In the genomic region with DNA sequence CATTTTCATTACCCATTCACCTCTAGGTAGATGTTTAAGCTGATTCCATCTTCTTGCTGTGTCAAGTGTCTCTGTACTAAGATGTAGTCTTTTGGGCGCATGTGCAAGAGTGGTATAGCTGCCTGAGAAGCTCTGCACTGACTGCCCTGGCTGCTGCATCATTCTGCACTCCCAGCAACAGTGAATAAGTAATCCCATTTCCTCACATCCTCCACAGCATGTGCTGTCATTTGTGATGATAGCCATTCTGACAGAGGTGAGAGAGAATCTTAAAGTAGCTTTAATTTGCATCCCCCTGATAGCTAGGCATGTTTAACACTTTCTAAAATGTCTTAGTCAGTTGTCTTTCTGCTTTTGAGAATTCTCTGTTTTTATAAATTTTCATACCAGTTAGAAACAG, we compare ENCODE assay signal across 27 mouse cellular contexts.
DNase-seq lines count a peak whose midpoint lies in the region; ATAC-seq lines count a peak whose summit lies in the region.
"Had no signal": no experiment of that assay in that cellular context is flagged by ENCODE, and none has a peak within 500 bp of the region (broad histone marks: within the 10 kb centered on the region; RNA-seq: fewer than 3 reads in every experiment).

No protein-coding gene starts in this region.

- intact Hi-C loops in heart, postnatal 25 days (cut with DNase I), result no loop called here

- 0 out of 2 replicates have a peak, but pooled peaks have one; percentile 52 for ATAC-seq in forebrain, embryonic 16.5 days
- no peak for ATAC-seq in forebrain, embryonic 12.5 days (ENCODE audit: low FRiP score)
- ATAC-seq: inflammation-experienced regulatory T-cells, adult 6 months; midbrain, embryonic 13.5 days had no signal

- no peaks in the 10 kb centered on the region for H3K27me3 ChIP-seq in forebrain, embryonic 16.5 days (replicated peaks; ENCODE audit: control insufficient read depth, insufficient read depth, low read length)
- H3K27me3 ChIP-seq in forebrain, embryonic 12.5 days, result no peaks in the 10 kb centered on the region
- H3K27me3 ChIP-seq: embryonic facial prominence, embryonic 15.5 days; hindbrain, embryonic 13.5 days; liver, embryonic 15.5 days; lung, embryonic 15.5 days; megakaryocyte, embryonic 14.5 days; midbrain, embryonic 13.5 days; neural tube, embryonic 12.5 days; stomach, embryonic 15.5 days had no signal

- no peak overlapping the region for H3K27ac ChIP-seq in forebrain, embryonic 16.5 days (ENCODE audit: low read length)
- no peak overlapping the region for H3K27ac ChIP-seq in forebrain, embryonic 12.5 days
- H3K27ac ChIP-seq: embryonic facial prominence, embryonic 15.5 days; hindbrain, embryonic 13.5 days; kidney, postnatal 0 days; limb, embryonic 10.5 days; liver, embryonic 15.5 days; lung, embryonic 15.5 days; midbrain, embryonic 13.5 days; neural tube, embryonic 12.5 days; stomach, embryonic 15.5 days had no signal

- no peak overlapping the region for H3K4me3 ChIP-seq in forebrain, embryonic 16.5 days (replicated peaks; ENCODE audit: low read length)
- H3K4me3 ChIP-seq in forebrain, embryonic 12.5 days (replicated peaks), result no peak overlapping the region
- H3K4me3 ChIP-seq: embryonic facial prominence, embryonic 15.5 days; hindbrain, embryonic 13.5 days; limb, embryonic 10.5 days; liver, embryonic 15.5 days; lung, embryonic 15.5 days; megakaryocyte, embryonic 14.5 days; midbrain, embryonic 13.5 days; neural tube, embryonic 12.5 days; stomach, embryonic 15.5 days had no signal

- no peaks in the 10 kb centered on the region for H3K9me3 ChIP-seq in forebrain, embryonic 16.5 days (ENCODE audit: control insufficient read depth, low read length)
- H3K9me3 ChIP-seq in forebrain, embryonic 12.5 days, result no peaks in the 10 kb centered on the region
- H3K9me3 ChIP-seq: embryonic facial prominence, embryonic 15.5 days; hindbrain, embryonic 13.5 days; limb, embryonic 10.5 days; liver, embryonic 15.5 days; lung, embryonic 15.5 days; megakaryocyte, embryonic 14.5 days; midbrain, embryonic 13.5 days; neural tube, embryonic 12.5 days; stomach, embryonic 15.5 days had no signal

- H3K4me1 ChIP-seq in forebrain, embryonic 16.5 days (replicated peaks; ENCODE audit: control insufficient read depth, insufficient read depth, low read length), result no peaks in the 10 kb centered on the region
- no peaks in the 10 kb centered on the region for H3K4me1 ChIP-seq in forebrain, embryonic 12.5 days
- H3K4me1 ChIP-seq: embryonic facial prominence, embryonic 15.5 days; hindbrain, embryonic 13.5 days; limb, embryonic 10.5 days; liver, embryonic 15.5 days; lung, embryonic 15.5 days; megakaryocyte, embryonic 14.5 days; midbrain, embryonic 13.5 days; neural tube, embryonic 12.5 days; stomach, embryonic 15.5 days had no signal

- no peaks in the 10 kb centered on the region for H3K36me3 ChIP-seq in forebrain, embryonic 16.5 days (ENCODE audit: control insufficient read depth, insufficient read depth)
- no peaks in the 10 kb centered on the region for H3K36me3 ChIP-seq in forebrain, embryonic 12.5 days (replicated peaks)
- H3K36me3 ChIP-seq: embryonic facial prominence, embryonic 15.5 days; hindbrain, embryonic 13.5 days; limb, embryonic 10.5 days; liver, embryonic 15.5 days; lung, embryonic 15.5 days; midbrain, embryonic 13.5 days; neural tube, embryonic 12.5 days; stomach, embryonic 15.5 days had no signal

- DNase-seq in brain, adult 2 months (ENCODE audit: low read depth, low spot score), result peak; percentile 74
- DNase-seq in frontal cortex, postnatal 36 days (ENCODE audit: low spot score in 2 of 2), result peak; percentile 34 to 67
- peak; percentile 7 for DNase-seq in right cerebral cortex, postnatal 14 days
- DNase-seq in ovary, adult 18-20 months (ENCODE audit: low spot score), result no peak
- no peak for DNase-seq in heart, postnatal 25 days (ENCODE audit: low spot score)
- no peak for DNase-seq in embryo, embryonic 10 days (ENCODE audit: low spot score)
- DNase-seq: adrenal gland, postnatal 10 days; cerebellum, adult 8-10 months; cerebellum, postnatal 36 days; gastrocnemius, postnatal 36 days; heart, postnatal 36 days; kidney, adult 2 months; liver; lung, postnatal 36 days had no signal

- no peak overlapping the region for H3K4me2 ChIP-seq in forebrain, embryonic 16.5 days (ENCODE audit: low read length)
- H3K4me2 ChIP-seq in forebrain, embryonic 12.5 days, result no peak overlapping the region
- H3K4me2 ChIP-seq: embryonic facial prominence, embryonic 15.5 days; hindbrain, embryonic 13.5 days; liver, embryonic 15.5 days; lung, embryonic 15.5 days; midbrain, embryonic 13.5 days; neural tube, embryonic 12.5 days; stomach, embryonic 15.5 days had no signal

- no peak overlapping the region for H3K9ac ChIP-seq in forebrain, embryonic 16.5 days (replicated peaks; ENCODE audit: low read depth, low read length)
- no peak overlapping the region for H3K9ac ChIP-seq in forebrain, embryonic 12.5 days
- H3K9ac ChIP-seq: embryonic facial prominence, embryonic 15.5 days; hindbrain, embryonic 13.5 days; liver, embryonic 15.5 days; lung, embryonic 15.5 days; midbrain, embryonic 13.5 days; neural tube, embryonic 12.5 days; stomach, embryonic 15.5 days had no signal

- 83% methylated on average over 1 of the region's 1 CpGs for WGBS in forebrain, embryonic 16.5 days
- WGBS in forebrain, embryonic 12.5 days, result 100% methylated on average over 1 of the region's 1 CpGs

Comparison
In these comparisons a context has a peak if more than half of its experiments do, and no peak if none do; other contexts are left out.
1. DNase-seq: peak in brain, adult 2 months (single experiment), frontal cortex, postnatal 36 days (2 of 2) and right cerebral cortex, postnatal 14 days (single experiment); none in ovary, adult 18-20 months (single experiment), heart, postnatal 25 days (single experiment) and embryo, embryonic 10 days (single experiment).